Mouse (Mus musculus) neural tube, embryonic 12.5 days (tissue): Measurements from ENCODE around the gene Nmt1. TPM values are rescaled to one million over a fixed set of nuclear protein-coding genes. Genes with fewer than 3 reads are reported as not detected.

Source experiments
- ATAC-seq: fragments of 200-750 bp; cut with Nextera tagmentation; 2 replicates; pipeline ENCODE4 v1.8.0; 2017; ENCODE audit warnings: low read depth, mild to moderate bottlenecking, moderate TSS enrichment, moderate library complexity; ENCODE audit not compliant: low FRiP score
- H3K27ac ChIP-seq: fragments of 300-500 bp; sonication (generic); 2 replicates; pipeline ENCODE4 v1.5.1; 2016
- H3K27me3 ChIP-seq: fragments of 300-500 bp; sonication (generic); replicated peaks from 2 replicates; pipeline ENCODE4 v1.6.1; 2016; ENCODE audit warnings: mild to moderate bottlenecking
- H3K36me3 ChIP-seq: fragments of 300-500 bp; sonication (generic); 2 replicates; pipeline ENCODE4 v1.6.1; 2016; ENCODE audit warnings: mild to moderate bottlenecking
- H3K4me1 ChIP-seq: fragments of 300-500 bp; sonication (generic); 2 replicates; pipeline ENCODE4 v1.6.1; 2016
- H3K4me2 ChIP-seq: fragments of 300-500 bp; sonication (generic); replicated peaks from 2 replicates; pipeline ENCODE4 v1.6.1; 2016; ENCODE audit warnings: mild to moderate bottlenecking
- H3K4me3 ChIP-seq: fragments of 300-500 bp; sonication (generic); 2 replicates; pipeline ENCODE4 v1.5.1; 2016
- H3K9ac ChIP-seq: fragments of 300-500 bp; sonication (generic); 2 replicates; pipeline ENCODE4 v1.6.1; 2016; ENCODE audit warnings: mild to moderate bottlenecking
- H3K9me3 ChIP-seq: fragments of 300-500 bp; sonication (generic); 2 replicates; pipeline ENCODE4 v1.6.1; 2016; ENCODE audit warnings: mild to moderate bottlenecking
- WGBS: fragments of 180-500 bp; shearing (Covaris S2); methylation state at CpG from one replicate; pipeline ENCODE4 v1.1.7; 2016; 5-methylcytosine and 5-hydroxymethylcytosine counted together
- polyA plus RNA-seq: library from polyadenylated mRNA; unstranded; fragments of >200 nt; fragmentation: Nextera tagmentation; extraction: Ambion mirVana; gene quantifications from 2 replicates; pipeline ENCODE4 v1.2.1, GENCODE M21; 2016

Gene Nmt1
- polyA plus RNA-seq, 1 experiment from 2014 or later: 44.9 TPM

DNA sequence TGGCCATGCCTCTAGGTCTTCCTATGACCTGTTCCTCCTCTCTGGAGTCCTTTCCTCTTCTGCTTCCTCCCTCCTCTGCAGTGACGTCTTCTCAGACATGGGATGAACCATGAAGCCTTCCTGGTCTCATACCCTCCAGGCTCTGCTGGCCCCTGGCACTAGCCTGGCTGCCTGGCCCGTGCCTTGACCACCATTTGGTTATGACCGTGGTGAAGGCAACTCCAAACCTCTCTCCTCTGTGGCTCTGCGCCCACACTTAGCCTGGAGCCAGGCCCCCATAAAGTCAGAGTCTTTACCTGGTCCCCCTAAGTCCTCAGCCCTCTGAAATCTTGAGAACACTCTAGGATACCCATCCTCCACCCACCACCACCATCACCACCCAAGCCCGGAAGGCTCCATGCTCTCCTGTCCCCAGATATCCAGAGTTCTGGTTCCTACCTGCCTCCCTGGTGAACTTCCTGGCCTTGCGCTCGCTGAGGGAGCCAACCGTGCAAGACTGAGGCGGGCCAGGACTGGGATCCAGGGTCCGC, 46.2 kb downstream of the Nmt1 start:
- H3K36me3 ChIP-seq: peaks cover 20% of the 10 kb centered on the region
- no peak for ATAC-seq
- H3K9me3 ChIP-seq: no peaks in the 10 kb centered on the region
- no peak overlapping the region for H3K27ac ChIP-seq
- WGBS: 66% methylated on average over 10 of the region's 10 CpGs
- no peak overlapping the region for H3K9ac ChIP-seq
- H3K27me3 ChIP-seq: peaks cover 8% of the 10 kb centered on the region; the same call in 1 of the 2 replicates
- H3K4me2 ChIP-seq: no peak overlapping the region
- no peaks in the 10 kb centered on the region; the same call in 1 of the 2 replicates for H3K4me1 ChIP-seq
- H3K4me3 ChIP-seq: no peak overlapping the region

DNA sequence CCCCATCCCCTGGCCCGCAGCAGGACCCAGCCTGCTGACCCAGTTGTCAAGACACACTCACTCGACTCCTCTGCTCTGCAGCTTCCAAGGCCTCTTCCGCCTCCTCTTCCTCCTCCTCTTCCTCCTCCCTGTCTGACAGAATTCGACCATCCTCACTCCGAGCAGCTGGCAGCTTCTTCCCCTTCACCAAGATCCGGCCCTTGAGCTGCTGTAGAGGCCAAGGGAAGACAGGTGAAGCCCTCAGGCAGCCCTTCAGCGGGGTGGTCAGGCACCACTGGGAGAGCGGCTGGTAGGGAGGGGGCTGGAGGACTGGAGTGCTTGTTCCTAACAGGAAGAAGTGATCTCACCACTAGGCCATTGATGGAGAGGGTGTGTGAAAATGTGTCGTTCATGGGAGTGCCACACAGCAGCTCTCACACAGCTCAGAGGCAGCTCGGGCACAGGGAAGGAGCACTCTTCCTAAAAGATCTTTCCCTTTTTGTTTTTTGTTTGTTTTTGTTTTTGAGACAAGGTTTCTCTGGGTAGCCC, 46.9 kb downstream of the Nmt1 start:
- Histone ChIP-seq H3K4me3 (no peak overlapping the region), H3K27ac (no peak overlapping the region), H3K4me2 (no peak overlapping the region), H3K4me1 (peaks cover under 1% of the 10 kb centered on the region; the same call in 1 of the 2 replicates), H3K9ac (no peak overlapping the region), H3K9me3 (no peaks in the 10 kb centered on the region), H3K36me3 (peaks cover 13% of the 10 kb centered on the region; the same call in 1 of the 2 replicates), H3K27me3 (peaks cover 14% of the 10 kb centered on the region)
- ATAC-seq: no peak
- 35% methylated on average over 10 of the region's 10 CpGs for WGBS

DNA sequence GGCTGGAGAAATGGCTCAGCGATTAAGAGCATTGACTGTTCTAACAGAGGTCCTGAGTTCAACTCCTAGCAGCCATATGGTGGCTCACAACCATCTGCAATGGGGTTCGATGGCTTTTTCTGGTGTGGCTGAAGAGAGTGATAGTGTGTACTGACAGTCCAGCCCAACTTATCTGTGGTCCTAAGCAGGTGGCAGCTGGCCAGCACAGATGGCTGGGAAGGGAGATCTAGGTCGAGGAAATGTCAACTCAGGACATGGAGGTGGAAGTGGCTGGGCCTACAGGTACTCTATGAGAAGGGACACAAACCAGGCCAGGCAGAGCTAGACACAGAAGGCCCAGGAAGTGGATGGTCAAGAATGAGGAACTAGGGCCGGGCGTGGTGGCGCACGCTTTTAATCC, 48.0 kb downstream of the Nmt1 start:
- no peaks in the 10 kb centered on the region for H3K9me3 ChIP-seq
- H3K27me3 ChIP-seq: peaks cover 26% of the 10 kb centered on the region
- H3K4me3 ChIP-seq: no peak overlapping the region
- no peak overlapping the region for H3K9ac ChIP-seq
- ATAC-seq: no peak
- H3K4me1 ChIP-seq: peaks cover 10% of the 10 kb centered on the region
- H3K27ac ChIP-seq: no peak overlapping the region
- H3K4me2 ChIP-seq: no peak overlapping the region
- WGBS: 95% methylated on average over 7 of the region's 7 CpGs
- peaks cover 3% of the 10 kb centered on the region; the same call in 1 of the 2 replicates for H3K36me3 ChIP-seq

DNA sequence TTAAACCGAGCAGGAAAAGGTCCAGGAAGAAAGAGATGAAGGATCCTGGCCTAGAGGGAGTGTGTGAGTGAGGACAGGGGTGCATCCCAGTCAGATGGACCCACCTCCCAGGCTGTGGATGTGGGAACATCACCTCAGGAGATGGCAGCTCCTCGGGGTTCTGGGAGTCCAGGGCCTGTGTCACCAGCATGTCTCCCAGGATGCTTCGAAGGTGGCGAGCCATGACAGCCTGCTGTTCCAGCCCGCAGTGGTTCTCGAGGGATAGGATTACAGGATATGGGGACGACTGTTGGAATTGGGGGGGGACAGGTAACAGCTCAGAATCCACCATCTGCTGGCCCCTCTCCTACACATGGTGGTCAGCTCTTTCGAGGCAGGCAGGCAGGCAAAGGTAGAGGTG, 48.6 kb downstream of the Nmt1 start:
- Histone ChIP-seq H3K9me3 (no peaks in the 10 kb centered on the region), H3K27ac (no peak overlapping the region), H3K4me2 (no peak overlapping the region), H3K9ac (no peak overlapping the region), H3K4me1 (peaks cover 10% of the 10 kb centered on the region), H3K36me3 (no peaks in the 10 kb centered on the region), H3K4me3 (no peak overlapping the region), H3K27me3 (peaks cover 31% of the 10 kb centered on the region)
- WGBS: 87% methylated on average over 8 of the region's 8 CpGs
- ATAC-seq: no peak

DNA sequence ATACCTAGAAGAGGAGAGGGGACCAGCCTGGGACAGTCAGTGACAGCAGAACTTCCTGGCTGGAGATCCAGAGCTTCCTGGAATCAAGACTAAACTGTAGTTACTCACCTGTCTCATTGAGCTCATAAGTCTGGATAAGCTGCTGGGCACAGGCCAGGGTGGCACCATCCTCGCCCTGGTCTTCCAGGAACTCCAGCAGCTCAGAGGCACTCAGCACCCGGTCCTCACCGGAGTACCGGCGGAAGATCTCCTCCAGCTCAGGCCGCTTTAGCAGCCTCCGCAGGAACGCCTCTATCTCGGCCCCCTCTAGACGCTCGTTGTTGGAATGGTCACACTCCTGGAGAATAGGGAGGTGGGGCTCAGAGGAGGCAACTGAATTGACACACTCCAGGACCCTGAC, 50.1 kb downstream of the Nmt1 start:
- no peak overlapping the region for H3K27ac ChIP-seq

DNA sequence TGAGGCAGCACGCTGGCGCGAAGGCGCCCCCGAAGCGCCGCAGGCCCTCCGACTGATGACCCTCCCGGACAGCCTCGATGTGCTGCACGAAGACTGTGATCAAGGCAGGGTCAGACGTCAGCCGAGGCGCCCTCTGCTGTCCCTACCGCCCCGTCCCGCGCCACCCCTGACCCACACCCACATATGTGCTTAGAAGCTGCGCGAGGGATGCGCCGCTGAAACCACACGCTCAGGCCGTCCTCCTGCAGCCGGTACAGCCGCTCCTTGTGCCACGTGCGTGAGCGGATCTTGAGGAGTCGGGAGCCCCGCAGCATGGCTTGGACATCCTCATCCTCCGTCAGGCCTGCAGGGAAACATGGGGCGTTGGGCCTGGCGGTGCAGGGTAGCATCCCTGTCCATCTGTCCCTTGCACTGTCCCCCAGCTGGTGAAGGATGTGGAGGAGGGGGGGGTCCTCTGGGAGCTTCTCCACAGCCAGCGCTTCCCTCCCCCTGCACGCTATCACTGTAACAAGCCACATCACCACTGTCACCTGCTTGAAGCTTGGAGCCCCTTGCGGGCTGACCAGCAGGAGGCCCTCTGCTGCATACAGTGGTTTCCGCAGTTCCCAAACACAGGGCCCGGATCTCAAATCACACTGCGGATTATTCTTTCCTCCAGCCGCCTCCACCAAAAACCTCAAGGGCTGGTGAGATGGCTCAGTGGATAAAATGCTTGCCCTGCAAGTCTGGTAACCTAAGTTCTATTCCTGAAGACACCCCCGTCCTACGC, 52.5 kb downstream of the Nmt1 start:
- WGBS: 1% methylated on average over 43 of the region's 43 CpGs
- H3K36me3 ChIP-seq: no peaks in the 10 kb centered on the region
- ATAC-seq: no peak
- H3K9ac ChIP-seq: peak overlapping the region; percentile 40
- H3K27ac ChIP-seq: no peak overlapping the region
- H3K27me3 ChIP-seq: peaks cover 34% of the 10 kb centered on the region
- peaks cover 10% of the 10 kb centered on the region for H3K4me1 ChIP-seq
- H3K4me3 ChIP-seq: peak overlapping the region; percentile 24
- H3K9me3 ChIP-seq: no peaks in the 10 kb centered on the region
- peak overlapping the region; percentile 61 for H3K4me2 ChIP-seq

More for the DNA sequence above, 50.1 kb downstream of the Nmt1 start:
- Histone ChIP-seq H3K9me3 (no peaks in the 10 kb centered on the region), H3K9ac (no peak overlapping the region), H3K4me3 (no peak overlapping the region), H3K4me2 (no peak overlapping the region), H3K4me1 (peaks cover 10% of the 10 kb centered on the region), H3K27me3 (peaks cover 34% of the 10 kb centered on the region), H3K36me3 (no peaks in the 10 kb centered on the region)
- 84% methylated on average over 11 of the region's 11 CpGs for WGBS
- ATAC-seq: no peak

DNA sequence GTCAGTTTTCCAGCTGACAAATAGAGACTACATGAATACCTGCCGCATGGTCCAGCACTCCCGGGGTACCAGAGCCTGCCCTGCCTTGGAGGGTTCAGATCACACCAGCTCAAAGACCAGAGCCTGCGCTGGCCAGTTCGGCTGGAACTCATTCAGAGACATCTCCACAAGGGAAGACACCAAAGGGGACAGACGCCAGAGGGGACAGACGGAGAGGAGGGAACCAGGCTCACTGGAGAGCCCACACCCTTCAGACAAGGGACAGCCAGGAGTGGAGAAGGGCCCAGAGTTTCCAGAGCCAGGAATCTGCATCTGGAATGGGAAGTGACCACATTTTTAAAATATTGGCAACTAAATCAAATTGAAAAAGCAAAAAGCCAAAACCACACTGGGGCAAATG, 53.6 kb downstream of the Nmt1 start:
- Histone ChIP-seq H3K27me3 (peaks cover 34% of the 10 kb centered on the region), H3K4me3 (no peak overlapping the region; the same call in 1 of the 2 replicates), H3K4me2 (no peak overlapping the region), H3K9ac (no peak overlapping the region), H3K9me3 (no peaks in the 10 kb centered on the region), H3K4me1 (peaks cover 10% of the 10 kb centered on the region), H3K36me3 (no peaks in the 10 kb centered on the region), H3K27ac (no peak overlapping the region)
- 48% methylated on average over 6 of the region's 6 CpGs for WGBS
- ATAC-seq: no peak

DNA sequence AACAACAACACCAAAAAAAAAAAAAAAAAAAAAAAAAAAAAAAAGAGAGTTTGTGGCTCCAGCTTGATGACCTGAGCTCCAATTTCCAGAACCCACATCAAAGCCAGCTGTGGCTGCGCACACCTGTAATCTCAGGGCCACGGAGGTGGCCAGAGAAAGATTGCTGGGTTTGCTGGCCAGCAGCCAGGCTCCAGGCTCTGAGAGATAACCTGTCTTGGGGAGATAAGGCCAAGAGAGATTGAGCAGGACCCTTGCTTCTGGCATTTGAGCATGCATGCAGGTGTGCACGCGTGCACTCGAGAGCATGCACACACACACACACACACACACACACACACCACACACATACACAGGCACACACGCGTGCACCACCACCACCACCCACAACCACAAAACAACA, 65.3 kb downstream of the Nmt1 start:
- H3K27ac ChIP-seq: no peak overlapping the region
- H3K4me1 ChIP-seq: 0 out of 2 replicates have a peak, but pooled peaks cover 4% of the 10 kb centered on the region
- no peak for ATAC-seq
- H3K36me3 ChIP-seq: no peaks in the 10 kb centered on the region
- no peaks in the 10 kb centered on the region for H3K9me3 ChIP-seq
- H3K4me2 ChIP-seq: no peak overlapping the region
- peaks cover 28% of the 10 kb centered on the region for H3K27me3 ChIP-seq
- no peak overlapping the region for H3K4me3 ChIP-seq
- no peak overlapping the region for H3K9ac ChIP-seq
- WGBS: 95% methylated on average over 7 of the region's 7 CpGs

DNA sequence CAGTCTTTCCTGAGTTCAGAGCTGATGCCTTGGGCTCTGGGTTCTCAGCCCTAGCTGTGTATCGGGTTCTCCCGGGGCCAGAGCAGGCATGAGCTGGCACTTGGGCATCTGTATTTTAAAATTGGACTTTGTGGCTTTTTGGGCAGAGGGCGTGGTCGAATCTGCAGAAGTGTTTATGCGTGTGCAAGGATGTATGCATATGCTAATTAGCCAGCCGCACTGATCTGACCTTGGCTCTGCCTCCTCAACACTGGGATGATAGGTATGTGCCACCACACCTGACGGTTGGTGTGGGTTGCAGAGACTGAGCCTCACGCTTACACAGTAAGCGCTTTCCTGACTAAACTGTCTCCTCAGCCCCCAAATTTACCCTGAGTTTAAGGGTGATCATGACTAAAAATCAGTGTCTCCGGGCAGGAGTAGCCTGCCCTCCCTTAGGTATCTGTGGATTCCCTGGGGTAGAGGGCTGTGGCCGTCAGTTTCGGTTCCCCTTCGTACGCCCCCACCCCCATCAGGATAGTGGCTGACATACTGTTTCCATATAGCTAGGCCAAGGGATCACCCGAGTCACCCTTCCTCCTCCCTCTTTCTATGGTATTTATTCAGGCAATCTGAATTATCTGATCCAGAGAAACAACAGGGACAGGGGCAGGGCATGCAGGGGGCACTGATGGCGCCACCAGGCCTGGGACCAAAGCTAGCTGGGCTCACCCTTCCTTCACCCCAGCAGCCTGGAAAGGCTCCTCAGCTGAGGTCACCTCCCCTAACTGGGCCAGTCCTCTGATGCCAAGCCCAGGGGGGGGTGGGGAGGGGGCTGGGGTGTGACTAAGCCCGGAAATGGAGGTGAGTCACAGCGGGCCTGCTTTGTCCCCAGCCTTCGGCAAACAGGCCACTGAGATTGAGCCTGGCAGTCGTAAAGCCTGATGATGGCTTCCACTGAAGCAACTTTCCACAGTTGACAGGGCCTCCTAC, 66.2 kb downstream of the Nmt1 start:
- no peak for ATAC-seq

DNA sequence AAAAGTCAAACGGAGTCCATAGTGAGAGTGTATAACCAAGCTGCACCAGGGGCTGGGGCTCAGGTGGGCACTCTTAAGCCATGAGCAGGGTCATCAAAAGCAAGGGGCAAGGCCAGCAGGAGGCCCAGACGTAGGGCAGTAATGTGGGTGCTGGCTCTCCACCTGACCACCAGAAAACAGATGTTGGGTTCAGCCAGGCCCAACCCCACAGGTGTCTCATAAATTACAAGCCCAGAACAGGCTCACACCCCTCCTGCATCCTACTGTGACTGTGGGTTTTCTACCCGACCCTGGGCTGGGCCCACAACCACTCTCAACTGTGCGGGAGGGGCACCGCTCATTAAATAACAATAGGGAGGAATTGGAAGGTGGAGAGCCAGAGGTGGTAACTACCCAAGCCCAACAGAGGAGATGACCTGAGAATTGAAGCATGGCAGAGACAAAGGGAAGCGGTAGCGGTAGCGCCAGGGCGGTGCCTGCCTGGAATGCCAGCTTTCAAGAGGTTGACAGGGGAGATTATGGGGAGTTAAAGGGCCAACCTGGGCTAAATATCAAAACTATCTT, 67.2 kb downstream of the Nmt1 start:
- Histone ChIP-seq H3K9me3 (no peaks in the 10 kb centered on the region), H3K27ac (no peak overlapping the region), H3K27me3 (peaks cover 45% of the 10 kb centered on the region), H3K36me3 (no peaks in the 10 kb centered on the region), H3K4me1 (0 out of 2 replicates have a peak, but pooled peaks cover 7% of the 10 kb centered on the region), H3K9ac (no peak overlapping the region), H3K4me3 (no peak overlapping the region), H3K4me2 (no peak overlapping the region)
- ATAC-seq: no peak
- 32% methylated on average over 9 of the region's 9 CpGs for WGBS

More for the DNA sequence above, 66.2 kb downstream of the Nmt1 start:
- H3K4me2 ChIP-seq: no peak overlapping the region
- no peak overlapping the region for H3K27ac ChIP-seq
- H3K36me3 ChIP-seq: no peaks in the 10 kb centered on the region
- no peak overlapping the region for H3K9ac ChIP-seq
- no peak overlapping the region for H3K4me3 ChIP-seq
- H3K9me3 ChIP-seq: no peaks in the 10 kb centered on the region
- H3K27me3 ChIP-seq: peaks cover 35% of the 10 kb centered on the region
- H3K4me1 ChIP-seq: 0 out of 2 replicates have a peak, but pooled peaks cover 7% of the 10 kb centered on the region
- 63% methylated on average over 20 of the region's 20 CpGs for WGBS

DNA sequence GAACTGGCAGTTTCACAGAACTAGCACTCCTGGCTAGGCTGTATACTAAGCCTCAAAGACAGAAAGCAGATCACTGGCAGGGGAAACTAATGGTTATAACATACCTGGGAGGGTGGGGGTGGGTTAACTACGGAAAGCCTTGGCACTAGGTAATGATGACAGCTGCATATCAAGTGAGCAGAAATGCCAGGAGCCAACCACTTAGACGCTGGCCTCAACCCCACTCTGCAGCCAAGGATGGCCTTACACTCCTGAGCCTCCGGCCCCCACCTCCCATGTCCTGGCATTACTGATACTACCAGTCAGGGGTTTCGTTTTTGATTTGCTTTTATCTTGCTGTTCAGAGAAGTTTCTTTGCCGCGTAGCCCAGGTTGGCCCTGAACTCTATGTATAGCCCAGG, 67.8 kb downstream of the Nmt1 start:
- no peak overlapping the region for H3K9ac ChIP-seq
- H3K9me3 ChIP-seq: no peaks in the 10 kb centered on the region
- 0 out of 2 replicates have a peak, but pooled peaks cover 7% of the 10 kb centered on the region for H3K4me1 ChIP-seq
- no peak for ATAC-seq
- H3K4me3 ChIP-seq: no peak overlapping the region
- no peak overlapping the region for H3K27ac ChIP-seq
- WGBS: 87% methylated on average over 6 of the region's 6 CpGs
- H3K36me3 ChIP-seq: no peaks in the 10 kb centered on the region
- no peak overlapping the region for H3K4me2 ChIP-seq
- peaks cover 50% of the 10 kb centered on the region for H3K27me3 ChIP-seq
